Mouse (Mus musculus) inflammation-experienced regulatory T-cells (primary cell): Measurements from ENCODE around the gene H2al2a. TPM values are rescaled to one million over a fixed set of nuclear protein-coding genes. Genes with fewer than 3 reads are reported as not detected.

Source experiments
- polyA plus RNA-seq, 2 experiments: library from polyadenylated mRNA; unstranded; fragments of 100-300 nt; shearing (Covaris generic); gene quantifications; one replicate each; pipeline ENCODE4 v1.2.1; 2017

The H2al2a gene
- 1 to 10 TPM in 1 of 2 experiments, not detected in 1; 2.6 TPM for polyA plus RNA-seq

DNA sequence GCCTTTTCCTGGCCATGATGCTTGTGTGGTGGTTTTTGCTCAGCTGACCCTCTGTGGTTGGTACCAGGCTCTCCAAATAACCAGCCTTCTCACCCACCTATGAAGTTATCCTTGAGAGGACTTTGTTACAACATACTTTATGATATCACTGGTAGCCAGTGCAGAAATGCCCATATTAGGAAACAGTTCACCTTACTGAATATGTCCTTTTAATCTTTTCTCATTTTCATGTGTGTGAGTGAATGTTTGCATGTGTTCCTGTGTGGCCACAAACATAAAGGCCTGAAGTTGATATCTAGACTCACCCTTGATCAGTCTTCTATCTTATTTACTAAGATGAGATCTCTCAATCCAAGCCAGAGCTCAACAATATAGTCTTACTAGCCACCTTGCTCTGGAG is at the start of gene H2al2a:
TSS of gene H2al2a (minus strand) at position 101 of the 400 bp plus-strand sequence.

DNA sequence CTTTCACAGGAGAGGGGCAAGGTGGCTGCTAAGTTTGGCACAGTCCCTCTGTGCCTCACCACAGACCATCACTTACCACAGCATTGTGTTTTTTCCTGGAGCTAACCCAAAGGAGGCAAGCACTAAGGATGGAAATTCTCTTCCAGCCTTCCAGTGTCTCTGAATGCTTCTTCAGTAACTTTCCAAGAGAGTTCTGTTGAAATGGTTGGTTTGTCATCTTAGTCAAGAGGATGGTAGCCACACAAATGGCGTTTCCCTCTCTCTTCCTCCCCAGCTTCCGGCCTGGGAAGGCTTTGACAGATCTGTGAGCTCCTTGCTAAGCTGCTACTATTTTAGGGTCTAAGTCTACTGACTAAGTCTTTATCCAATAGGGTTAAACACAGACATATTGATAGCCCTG is 40.7 kb upstream of the H2al2a start, which contains the start of gene A930004D18Rik:
TSS of gene A930004D18Rik (minus strand) at position 247 of the 400 bp plus-strand sequence.

Other genes starting within 250 kb of the H2al2a start
- gene A930004D18Rik, start 40.8 kb upstream of the H2al2a start, polyA plus RNA-seq: 1 to 10 TPM; 1.5 to 3.4 TPM
- under 1 TPM; 0.73 to 0.83 TPM for gene Skida1, start 52.1 kb upstream of the H2al2a start, polyA plus RNA-seq
- gene Mllt10, start 58.3 kb upstream of the H2al2a start, polyA plus RNA-seq: 10 to 100 TPM; 86.4 to 94.3 TPM